Mouse (Mus musculus) R1 (cell line): ENCODE data around the gene Perm1.

Source experiments
- DNase-seq: peaks from one replicate; pipeline ENCODE4 v3.0.0-alpha.2; 2018; ENCODE audit warnings: low read depth, low spot score

The Perm1 gene

DNA sequence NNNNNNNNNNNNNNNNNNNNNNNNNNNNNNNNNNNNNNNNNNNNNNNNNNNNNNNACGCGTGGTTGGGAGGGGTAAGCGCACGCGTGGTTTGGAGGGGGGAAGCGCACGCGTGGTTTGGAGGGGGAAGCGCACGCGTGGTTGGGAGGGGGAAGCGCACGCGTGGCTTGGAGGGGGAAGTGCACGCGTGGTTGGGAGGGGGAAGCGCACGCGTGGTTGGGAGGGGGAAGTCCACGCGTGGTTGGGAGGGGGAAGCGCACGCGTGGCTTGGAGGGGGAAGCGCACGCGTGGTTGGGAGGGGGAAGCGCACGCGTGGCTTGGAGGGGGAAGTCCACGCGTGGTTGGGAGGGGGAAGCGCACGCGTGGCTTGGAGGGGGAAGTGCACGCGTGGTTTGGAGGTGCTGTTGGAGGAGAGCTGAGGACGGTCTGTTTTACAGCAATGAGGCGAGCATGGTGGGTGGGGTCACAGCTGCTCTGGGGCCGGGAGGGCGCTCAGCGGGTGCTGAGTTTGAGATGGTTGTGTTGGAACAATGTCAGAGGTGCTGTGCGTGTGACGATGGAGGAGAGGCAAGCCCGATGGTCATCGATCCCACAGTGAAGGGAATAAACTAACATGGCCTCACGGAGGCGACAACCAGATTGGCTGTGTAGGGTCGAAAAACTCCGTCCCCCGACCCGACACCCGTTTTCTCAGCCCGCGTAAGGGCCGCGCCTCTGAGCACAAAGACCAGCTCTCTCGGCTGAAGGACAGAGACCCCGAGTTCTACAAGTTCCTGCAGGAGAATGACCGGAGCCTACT is 21.2 kb downstream of the Perm1 start:
- peak; percentile 71 for DNase-seq

DNA sequence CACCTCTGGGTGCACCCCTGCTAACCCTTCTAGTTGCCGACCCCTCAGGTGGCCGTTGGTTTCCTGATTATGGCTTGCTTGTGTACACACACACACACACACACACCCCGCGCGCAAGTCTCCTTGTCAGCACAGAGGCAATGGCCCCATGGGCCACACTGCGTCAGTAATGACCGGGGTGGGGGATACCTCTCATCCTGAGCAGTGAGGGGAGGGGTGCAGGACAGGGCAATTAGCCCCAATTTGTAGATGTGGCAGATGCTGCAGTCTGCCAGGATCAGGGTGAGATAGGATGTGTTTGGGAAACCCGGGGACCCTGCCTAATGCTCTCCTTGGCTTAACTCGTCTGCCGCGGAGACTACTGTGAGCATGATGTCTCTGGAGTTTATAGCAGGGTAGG is 33.9 kb downstream of the Perm1 start:
- DNase-seq, result no peak

DNA sequence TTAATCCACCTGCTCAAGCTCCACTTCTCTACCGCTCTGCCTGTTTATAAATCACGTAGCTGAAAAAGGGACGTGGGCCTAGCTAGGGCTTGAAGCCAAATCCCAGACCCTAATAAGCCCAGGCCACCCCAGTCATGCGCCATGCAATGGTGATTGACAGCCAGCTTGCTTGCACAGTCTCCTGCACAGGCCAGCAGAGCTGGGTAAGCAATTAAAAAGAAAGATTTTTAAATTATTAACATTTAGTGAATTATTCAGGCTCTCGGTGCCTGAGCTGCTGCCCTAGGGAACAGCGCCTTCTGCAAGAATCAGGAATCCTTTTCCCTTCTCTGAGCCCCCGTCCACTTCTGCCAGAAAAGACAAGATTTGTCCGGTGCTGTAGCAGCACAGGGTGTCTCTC is 35.4 kb downstream of the Perm1 start:
- no peak for DNase-seq

DNA sequence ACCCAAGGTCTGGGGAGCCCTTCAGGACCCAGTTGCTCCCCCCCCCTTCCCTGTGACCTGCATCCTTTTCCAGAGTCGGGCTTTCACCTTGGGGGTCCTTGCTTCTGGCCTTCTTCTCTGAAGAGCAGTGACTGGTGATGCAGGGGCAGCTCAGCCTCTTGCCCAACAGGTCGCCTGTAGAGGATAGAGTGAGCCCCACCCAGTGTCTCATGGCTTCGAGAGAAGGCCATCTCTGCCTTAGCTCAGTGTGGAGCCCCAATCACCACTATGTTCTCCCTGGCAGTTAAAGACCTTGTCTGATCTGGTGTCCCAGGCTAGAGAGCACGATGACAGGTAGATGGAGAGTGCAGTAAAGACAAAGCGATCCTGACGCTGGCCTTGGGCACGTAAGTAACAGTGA is 36.5 kb downstream of the Perm1 start:
- no peak for DNase-seq

DNA sequence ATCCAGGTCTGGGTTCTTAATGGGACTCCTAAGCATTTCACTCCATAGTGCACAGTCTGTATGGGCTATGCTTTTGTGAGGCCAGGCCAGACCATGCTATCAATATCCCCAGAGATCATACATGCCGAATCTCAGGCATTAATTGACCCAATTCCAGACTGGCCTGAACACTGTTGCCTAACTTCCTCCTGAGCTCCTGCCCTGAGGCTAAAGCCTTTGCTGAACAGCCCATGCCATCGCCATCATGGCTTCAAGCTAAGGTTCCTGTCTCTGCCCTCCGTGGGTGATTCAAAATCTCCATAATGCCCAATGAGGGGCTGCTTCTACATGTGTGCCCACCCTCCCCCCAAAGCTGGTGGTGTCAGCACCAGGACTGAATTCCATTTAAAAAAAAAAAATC is 37.0 kb downstream of the Perm1 start:
- no peak for DNase-seq

DNA sequence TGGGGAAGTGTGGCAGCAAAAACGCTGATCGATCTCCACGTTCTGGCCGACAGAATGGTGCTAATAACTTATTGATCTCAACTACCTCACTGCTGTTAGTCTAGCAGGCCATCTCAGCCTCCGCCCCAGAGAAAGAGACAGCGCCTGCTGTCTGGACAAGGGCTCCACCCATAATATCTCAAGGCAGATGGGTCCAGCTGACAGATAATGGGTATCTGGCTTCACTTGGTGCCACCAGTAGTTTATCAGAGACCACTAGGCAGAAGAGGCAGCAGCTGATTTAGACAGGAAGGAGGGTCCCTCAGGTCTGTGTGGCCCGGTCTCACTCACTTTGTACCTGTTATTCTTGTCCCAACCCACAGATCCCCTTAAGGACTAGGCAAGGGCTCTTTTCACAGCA is 37.4 kb downstream of the Perm1 start:
- DNase-seq, result no peak

DNA sequence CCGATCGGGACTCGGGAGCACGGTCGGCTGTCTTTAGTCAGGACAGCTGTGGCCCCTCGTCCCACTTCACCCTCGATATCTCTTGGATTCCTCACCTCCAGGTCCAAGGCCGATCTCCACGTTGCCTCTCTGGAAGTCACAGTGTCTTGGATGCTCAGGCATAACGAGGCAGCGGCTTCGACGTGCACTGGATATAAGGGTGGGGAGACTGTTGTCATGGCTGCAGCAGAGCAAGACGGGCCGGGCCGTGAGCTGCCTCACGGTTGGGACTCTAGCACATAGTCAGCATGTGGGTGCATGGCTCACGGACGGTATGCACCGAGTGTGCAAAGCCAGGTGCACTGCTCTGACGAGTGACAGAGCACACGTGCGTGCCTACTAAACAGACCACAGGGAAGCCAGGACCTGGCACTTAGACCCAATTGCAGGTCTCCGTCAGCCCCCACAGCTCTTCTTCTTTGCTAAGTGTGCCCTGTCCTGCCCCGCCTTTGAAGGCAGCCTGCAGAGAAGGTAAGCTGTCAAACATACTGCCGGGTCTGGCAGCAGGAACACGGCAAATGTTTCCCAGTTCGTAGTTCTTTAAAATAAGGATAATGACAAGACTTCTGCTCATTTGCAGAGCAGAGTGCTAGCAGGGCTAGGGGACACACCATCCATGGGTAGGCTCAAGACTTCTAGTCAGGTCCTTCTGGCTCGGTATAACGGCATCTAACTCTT is 38.9 kb downstream of the Perm1 start:
- peak; percentile 33 for DNase-seq

DNA sequence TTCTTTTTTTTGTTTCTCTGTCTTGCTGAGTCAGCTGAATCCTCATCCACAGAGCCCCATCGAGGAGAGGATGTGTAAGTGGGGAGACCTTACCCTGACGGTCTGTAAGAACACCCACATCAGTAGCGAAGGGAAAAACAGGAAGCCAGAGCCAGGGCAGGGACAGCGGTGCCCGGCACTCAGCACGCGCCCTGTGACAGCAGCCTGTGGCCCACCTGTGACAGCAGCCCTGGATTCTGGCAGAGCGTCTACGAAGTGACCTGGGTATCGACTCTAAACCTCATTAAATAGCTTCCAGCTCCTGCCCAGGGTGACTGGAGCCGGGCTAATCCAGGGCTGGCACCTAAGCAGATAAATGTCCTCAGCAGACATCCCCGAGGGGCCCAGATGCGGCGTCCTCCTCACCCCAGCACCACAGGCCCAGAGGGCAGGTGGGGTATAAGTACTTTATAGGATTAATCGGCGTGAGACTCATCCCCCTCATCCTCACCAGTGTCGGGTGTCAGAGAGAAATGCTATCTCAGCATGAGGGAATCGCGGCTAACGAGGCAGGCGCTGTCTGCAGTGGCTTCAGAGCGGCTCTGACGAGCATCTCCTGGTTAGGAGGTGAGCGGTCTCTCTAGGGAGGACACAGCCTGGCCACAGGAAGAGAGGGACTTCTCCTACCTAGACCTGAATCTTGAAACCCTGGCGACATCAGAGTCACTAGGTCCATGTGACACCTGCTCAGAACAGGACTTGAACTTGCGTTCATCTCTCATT is 39.6 kb downstream of the Perm1 start, which contains the start of gene Samd11:
TSS of gene Samd11 (minus strand) at position 580 of the 762 bp plus-strand sequence.
- no peak for DNase-seq
